Mouse (Mus musculus) MEL (cell line): Measurements from ENCODE around the gene Slc30a4. TPM values are rescaled to one million over a fixed set of nuclear protein-coding genes. Genes with fewer than 3 reads are reported as not detected.

Experiments
- DNase-seq: peaks from one replicate; pipeline ENCODE4 v3.0.0; 2011; ENCODE audit warnings: low read depth, low spot score
- H3K27ac ChIP-seq: 2 replicates; pipeline ENCODE4 v1.5.1; 2012; ENCODE audit warnings: low read depth, mild to moderate bottlenecking, control low read depth, low read length, moderate library complexity; ENCODE audit not compliant: control insufficient read depth
- H3K27me3 ChIP-seq, 2 experiments: fragments of 150-350 bp in 1 of 2; sonication (generic) in 1 of 2; 2 replicates each; pipeline ENCODE4 v1.6.1; 2012; ENCODE audit warnings: low read length in 2 of 2, mild to moderate bottlenecking in 2 of 2, improper control_type of control experiment in 1 of 2, moderate library complexity in 1 of 2; ENCODE audit not compliant: insufficient read depth in 2 of 2, control insufficient read depth in 1 of 2
- H3K36me3 ChIP-seq, 2 experiments: 2 replicates each; pipeline ENCODE4 v1.6.1; 2012 to 2014; ENCODE audit warnings: low read length in 2 of 2, improper control_type of control experiment in 1 of 2, inconsistent platforms in 1 of 2, mild to moderate bottlenecking in 1 of 2; ENCODE audit not compliant: insufficient read depth in 2 of 2, control insufficient read depth in 1 of 2
- H3K4me1 ChIP-seq, 2 experiments: fragments of 150-350 bp in 1 of 2; sonication (generic) in 1 of 2; 2 replicates each; pipeline ENCODE4 v1.6.1; 2012; ENCODE audit warnings: low read length in 2 of 2, improper control_type of control experiment in 1 of 2, mild to moderate bottlenecking in 1 of 2; ENCODE audit not compliant: insufficient read depth in 2 of 2, control insufficient read depth in 1 of 2
- H3K4me3 ChIP-seq, 2 experiments: fragments of 150-350 bp in 1 of 2; sonication (generic) in 1 of 2; 2 replicates each; pipeline ENCODE4 v1.5.1; 2012; ENCODE audit warnings: low read depth in 2 of 2, low read length in 2 of 2, mild to moderate bottlenecking in 2 of 2, moderate library complexity in 2 of 2, control low read depth in 1 of 2, improper control_type of control experiment in 1 of 2; ENCODE audit not compliant: control insufficient read depth in 1 of 2, insufficient read depth in 1 of 2
- H3K79me2 ChIP-seq: 2 replicates; pipeline ENCODE4 v1.6.1; 2012; ENCODE audit warnings: mild to moderate bottlenecking, low read length, moderate library complexity; ENCODE audit not compliant: control insufficient read depth, poor library complexity, insufficient read depth
- H3K9ac ChIP-seq: 2 replicates; pipeline ENCODE4 v1.6.1; 2012; ENCODE audit warnings: low read depth, mild to moderate bottlenecking, control low read depth, low read length, moderate library complexity; ENCODE audit not compliant: control insufficient read depth, poor library complexity, severe bottlenecking
- H3K9me3 ChIP-seq: fragments of 150-350 bp; sonication (generic); replicated peaks from 2 replicates; pipeline ENCODE4 v1.6.1; 2012; ENCODE audit warnings: mild to moderate bottlenecking, low read length, improper control_type of control experiment, moderate library complexity; ENCODE audit not compliant: insufficient read depth
- BHLHE40 ChIP-seq: IDR thresholded peaks from 2 replicates; pipeline ENCODE4 v1.6.1; 2012; ENCODE audit warnings: low read depth, mild to moderate bottlenecking, inconsistent platforms, low read length, improper control_type of control experiment, borderline replicate concordance
- CHD1 ChIP-seq: IDR thresholded peaks from 2 replicates; pipeline ENCODE4 v1.6.1; 2012; ENCODE audit warnings: low read depth, mild to moderate bottlenecking, inconsistent platforms, low read length, improper control_type of control experiment
- CHD2 ChIP-seq: IDR thresholded peaks from 2 replicates; pipeline ENCODE4 v1.6.1; 2011; ENCODE audit warnings: low read length, improper control_type of control experiment
- CTCF ChIP-seq, 3 experiments: IDR thresholded peaks in 2 of 3; conservative IDR thresholded peaks in 1 of 3; 2 replicates each; pipeline ENCODE4 v1.5.1; 2011 to 2012; ENCODE audit warnings: low read length in 3 of 3, low read depth in 2 of 3, mild to moderate bottlenecking in 2 of 3, improper control_type of control experiment in 1 of 3, inconsistent platforms in 1 of 3, mixed read lengths in 1 of 3, moderate library complexity in 1 of 3; ENCODE audit not compliant: control insufficient read depth in 1 of 3, insufficient read depth in 1 of 3, poor library complexity in 1 of 3, severe bottlenecking in 1 of 3
- E2F4 ChIP-seq: IDR thresholded peaks from 2 replicates; pipeline ENCODE4 v1.6.1; 2011; ENCODE audit warnings: low read depth, low read length, improper control_type of control experiment, borderline replicate concordance
- EP300 ChIP-seq, 2 experiments: IDR thresholded peaks; 2 replicates each; pipeline ENCODE4 v1.6.1; 2011; ENCODE audit warnings: improper control_type of control experiment in 2 of 2, low read length in 2 of 2, low read depth in 1 of 2, mild to moderate bottlenecking in 1 of 2
- ETS1 ChIP-seq: IDR thresholded peaks from 2 replicates; pipeline ENCODE4 v1.6.1; 2012; ENCODE audit warnings: low read depth, mild to moderate bottlenecking, inconsistent platforms, low read length, improper control_type of control experiment, moderate library complexity
- GABPA ChIP-seq: IDR thresholded peaks from 2 replicates; pipeline ENCODE4 v1.6.1; 2012; ENCODE audit warnings: low read depth, mild to moderate bottlenecking, inconsistent platforms, low read length, improper control_type of control experiment, moderate library complexity
- JUND ChIP-seq: IDR thresholded peaks from 2 replicates; pipeline ENCODE4 v1.6.1; 2011; ENCODE audit warnings: low read depth, mild to moderate bottlenecking, improper control_type of control experiment, low read length
- MAX ChIP-seq: IDR thresholded peaks from 2 replicates; pipeline ENCODE4 v1.6.1; 2011; ENCODE audit warnings: low read length, improper control_type of control experiment
- MAZ ChIP-seq: IDR thresholded peaks from 2 replicates; pipeline ENCODE4 v1.6.1; 2012; ENCODE audit warnings: low read depth, mild to moderate bottlenecking, inconsistent platforms, low read length, improper control_type of control experiment
- MEF2A ChIP-seq: IDR thresholded peaks from 2 replicates; pipeline ENCODE4 v1.6.1; 2014; ENCODE audit warnings: low read depth, mild to moderate bottlenecking, inconsistent platforms, low read length, improper control_type of control experiment; ENCODE audit not compliant: poor library complexity, insufficient replicate concordance, severe bottlenecking; ENCODE audit errors: extremely low read depth
- MXI1 ChIP-seq: IDR thresholded peaks from 2 replicates; pipeline ENCODE4 v1.6.1; 2011; ENCODE audit warnings: mild to moderate bottlenecking, low read depth, low read length, improper control_type of control experiment
- MYB ChIP-seq: IDR thresholded peaks from 2 replicates; pipeline ENCODE4 v1.6.1; 2011; ENCODE audit warnings: mild to moderate bottlenecking, low read depth, low read length, improper control_type of control experiment
- MYC ChIP-seq: IDR thresholded peaks from 2 replicates; pipeline ENCODE4 v1.6.1; 2011; ENCODE audit warnings: low read depth, mild to moderate bottlenecking, low read length, improper control_type of control experiment, moderate library complexity
- NRF1 ChIP-seq: IDR thresholded peaks from 2 replicates; pipeline ENCODE4 v1.6.1; 2014; ENCODE audit warnings: low read depth, mild to moderate bottlenecking, inconsistent platforms, low read length, improper control_type of control experiment, moderate library complexity; ENCODE audit not compliant: poor library complexity, insufficient read depth, severe bottlenecking
- POLR2AphosphoS2 ChIP-seq: IDR thresholded peaks from 2 replicates; pipeline ENCODE4 v1.6.1; 2011; ENCODE audit warnings: low read length, improper control_type of control experiment
- POLR2AphosphoS5 ChIP-seq: IDR thresholded peaks from 2 replicates; pipeline ENCODE4 v1.6.1; 2012; ENCODE audit warnings: low read depth, borderline replicate concordance, mild to moderate bottlenecking, inconsistent platforms, low read length, moderate library complexity, mixed read lengths
- RCOR1 ChIP-seq: IDR thresholded peaks from 2 replicates; pipeline ENCODE4 v1.6.1; 2012; ENCODE audit warnings: low read depth, mild to moderate bottlenecking, inconsistent platforms, low read length, improper control_type of control experiment
- SMC3 ChIP-seq: IDR thresholded peaks from 2 replicates; pipeline ENCODE4 v1.6.1; 2011; ENCODE audit warnings: low read depth, low read length, improper control_type of control experiment
- TAL1 ChIP-seq: IDR thresholded peaks from 2 replicates; pipeline ENCODE4 v1.6.1; 2012; ENCODE audit warnings: mild to moderate bottlenecking, inconsistent platforms, low read length, moderate library complexity, mixed read lengths
- TCF12 ChIP-seq: IDR thresholded peaks from 2 replicates; pipeline ENCODE4 v1.6.1; 2014; ENCODE audit warnings: low read depth, mild to moderate bottlenecking, inconsistent platforms, low read length, improper control_type of control experiment, moderate library complexity
- UBTF ChIP-seq: IDR thresholded peaks from 2 replicates; pipeline ENCODE4 v1.6.1; 2012; ENCODE audit warnings: low read depth, mild to moderate bottlenecking, inconsistent platforms, low read length, improper control_type of control experiment, moderate library complexity, borderline replicate concordance; ENCODE audit not compliant: insufficient read depth
- USF2 ChIP-seq, 2 experiments: IDR thresholded peaks; 2 replicates each; pipeline ENCODE4 v1.6.1; 2011 to 2012; ENCODE audit warnings: improper control_type of control experiment in 2 of 2, low read length in 2 of 2, borderline replicate concordance in 1 of 2, inconsistent platforms in 1 of 2, low read depth in 1 of 2, mild to moderate bottlenecking in 1 of 2; ENCODE audit not compliant: insufficient read depth in 1 of 2
- ZC3H11A ChIP-seq: IDR thresholded peaks from 2 replicates; pipeline ENCODE4 v1.6.1; 2012; ENCODE audit warnings: low read depth, mild to moderate bottlenecking, inconsistent platforms, low read length, improper control_type of control experiment
- ZNF384 ChIP-seq: IDR thresholded peaks from 2 replicates; pipeline ENCODE4 v1.6.1; 2012; ENCODE audit warnings: low read depth, mild to moderate bottlenecking, inconsistent platforms, low read length, improper control_type of control experiment
- polyA plus RNA-seq, 2 experiments: library from polyadenylated mRNA; stranded (reverse) in 1 of 2; unstranded in 1 of 2; fragments of >175 nt in 1 of 2; fragments of >200 nt in 1 of 2; gene quantifications; 2 replicates each; pipeline versions ENCODE4 v1.2.1 to v1.2.4; 2012; ENCODE audit warnings: low replicate concordance in 2 of 2, low read depth in 1 of 2; ENCODE audit not compliant: insufficient read length in 2 of 2, insufficient read depth in 1 of 2, missing spikeins in 1 of 2
- total RNA-seq: library from RNA; depleted of rRNA; stranded (reverse); fragments of 300-350 nt; gene quantifications from 2 replicates; pipeline ENCODE4 v1.2.3, GENCODE M21; 2012

Gene Slc30a4
- total and polyA plus RNA-seq, 3 experiments, result not detected

DNA sequence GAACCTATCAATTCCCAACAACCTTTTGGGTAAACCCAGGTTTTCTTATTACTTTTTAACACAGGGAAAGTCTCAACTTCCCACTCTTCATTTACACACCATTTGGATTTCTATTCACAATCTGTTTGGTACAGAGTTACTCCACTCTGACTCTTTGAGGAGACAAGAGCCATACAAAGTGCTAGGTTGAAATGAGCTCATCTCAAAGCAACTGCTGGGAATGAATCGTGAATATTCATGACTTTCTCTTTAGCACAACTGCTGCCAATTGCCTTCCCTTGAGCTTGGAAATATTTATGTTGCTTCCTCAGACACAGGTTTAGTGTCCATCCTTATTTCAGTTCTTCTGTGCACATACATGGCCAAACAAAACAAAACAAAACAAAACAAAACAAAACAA lies 18.8 kb downstream of the Slc30a4 start:
- no peaks in the 10 kb centered on the region for H3K4me1 ChIP-seq
- no peak for DNase-seq
- no peak overlapping the region for H3K4me3 ChIP-seq
- H3K27me3 ChIP-seq, result no peaks in the 10 kb centered on the region
- H3K27ac ChIP-seq, result no peak overlapping the region
- no peaks in the 10 kb centered on the region for H3K36me3 ChIP-seq
- H3K9ac ChIP-seq, result no peak overlapping the region
- TF ChIP-seq POLR2AphosphoS5 (no peak), POLR2AphosphoS2 (no peak), UBTF (no peak), SMC3 (no peak), ETS1 (no peak), MAX (no peak), USF2 (IDR thresholded peaks at IDR 0.05; ENCODE audit: borderline replicate concordance in 1 of 2, insufficient read depth in 1 of 2, low read depth in 1 of 2, low read length in 2 of 2) (no peak), BHLHE40 (no peak), CTCF (IDR thresholded peaks at IDR 0.05 in 2 of 3, conservative IDR thresholded peaks at IDR 0.05 in 1 of 3; ENCODE audit: control insufficient read depth in 1 of 3, insufficient read depth in 1 of 3, low read depth in 2 of 3, low read length in 3 of 3, poor library complexity in 1 of 3, severe bottlenecking in 1 of 3) (no peak), MYB (no peak), MAZ (no peak), TAL1 (no peak), JUND (no peak), EP300 (IDR thresholded peaks at IDR 0.05; ENCODE audit: low read depth in 1 of 2, low read length in 2 of 2) (no peak), ZC3H11A (no peak)
- H3K9me3 ChIP-seq, result no peaks in the 10 kb centered on the region
- no peaks in the 10 kb centered on the region for H3K79me2 ChIP-seq

- Histone ChIP-seq H3K9me3 (no peaks in the 10 kb centered on the region), H3K27me3 (no peaks in the 10 kb centered on the region), H3K27ac (no peak overlapping the region), H3K36me3 (no peaks in the 10 kb centered on the region), H3K4me3 (no peak overlapping the region), H3K9ac (no peak overlapping the region), H3K79me2 (no peaks in the 10 kb centered on the region), H3K4me1 (no peaks in the 10 kb centered on the region)
- no peak for TF ChIP-seq SMC3
- no peak for TF ChIP-seq MEF2A
- no peak for TF ChIP-seq CHD1
- TF ChIP-seq ZC3H11A, result no peak
- TF ChIP-seq MYB, result no peak
- TF ChIP-seq MXI1, result no peak
- TF ChIP-seq BHLHE40, result no peak
- no peak for TF ChIP-seq E2F4
- TF ChIP-seq POLR2AphosphoS2, result no peak
- no peak for TF ChIP-seq CHD2
- TF ChIP-seq POLR2AphosphoS5, result no peak
- no peak for TF ChIP-seq MYC
- TF ChIP-seq GABPA, result no peak
- TF ChIP-seq RCOR1, result no peak
- no peak for TF ChIP-seq ZNF384
- no peak for TF ChIP-seq TCF12
- TF ChIP-seq NRF1, result no peak
- no peak for DNase-seq
Observed at GRCm38 (mm10) chr2:122682520-122682919, 19.9 kb downstream of the Slc30a4 start.
